Mouse (Mus musculus) heart, embryonic 15.5 days (tissue): ENCODE measurements around the gene Hmbs. TPM values are rescaled to one million over a fixed set of nuclear protein-coding genes. Genes with fewer than 3 reads are reported as not detected.

ENCODE experiments used
- ATAC-seq: fragments of 200-750 bp; cut with Nextera tagmentation; replicated peaks from 2 replicates; pipeline ENCODE4 v1.8.0; 2017; ENCODE audit warnings: low read depth, moderate TSS enrichment; ENCODE audit not compliant: insufficient number of reproducible peaks, insufficient read depth, low FRiP score
- H3K27ac ChIP-seq: fragments of 300-500 bp; sonication (generic); 2 replicates; pipeline ENCODE4 v1.5.1; 2015; ENCODE audit warnings: mild to moderate bottlenecking, inconsistent platforms
- H3K27me3 ChIP-seq: fragments of 300-500 bp; sonication (generic); 2 replicates; pipeline ENCODE4 v1.6.1; 2015; ENCODE audit warnings: inconsistent platforms
- H3K36me3 ChIP-seq: fragments of 300-500 bp; sonication (generic); 2 replicates; pipeline ENCODE4 v1.6.1; 2015; ENCODE audit warnings: mild to moderate bottlenecking, inconsistent platforms
- H3K4me1 ChIP-seq: fragments of 300-500 bp; sonication (generic); replicated peaks from 2 replicates; pipeline ENCODE4 v1.6.1; 2015; ENCODE audit warnings: inconsistent platforms
- H3K4me2 ChIP-seq: fragments of 300-500 bp; sonication (generic); 2 replicates; pipeline ENCODE4 v1.6.1; 2015; ENCODE audit warnings: inconsistent platforms, mild to moderate bottlenecking, moderate library complexity
- H3K4me3 ChIP-seq: fragments of 300-500 bp; sonication (generic); 2 replicates; pipeline ENCODE4 v1.5.1; 2015; ENCODE audit warnings: mild to moderate bottlenecking, inconsistent platforms
- H3K9ac ChIP-seq: fragments of 300-500 bp; sonication (generic); 2 replicates; pipeline ENCODE4 v1.6.1; 2015; ENCODE audit warnings: mild to moderate bottlenecking, inconsistent platforms
- H3K9me3 ChIP-seq: fragments of 300-500 bp; sonication (generic); replicated peaks from 2 replicates; pipeline ENCODE4 v1.6.1; 2016; ENCODE audit warnings: inconsistent platforms
- WGBS: fragments of 180-500 bp; shearing (Covaris S2); methylation state at CpG from one replicate; pipeline ENCODE4 v1.1.7; 2015; ENCODE audit warnings: mixed read lengths; 5-methylcytosine and 5-hydroxymethylcytosine counted together
- polyA plus RNA-seq: library from polyadenylated mRNA; unstranded; fragments of >200 nt; fragmentation: Nextera tagmentation; extraction: Ambion mirVana; gene quantifications from 2 replicates; pipeline ENCODE4 v1.2.1, GENCODE M21; 2015

The Hmbs gene
- polyA plus RNA-seq, 1 experiment from 2014 or later = 89.7 TPM

GRCm38 (mm10) chr9:44319887-44320798, 23.9 kb downstream of the Hmbs start, which contains the start of gene C2cd2l:
C2cd2l (minus strand) TSS chr9:44320285.
- WGBS = under 1% methylated on average over 67 of the region's 67 CpGs
- peak; percentile 99 for ATAC-seq
- H3K4me1 ChIP-seq = peaks cover 30% of the 10 kb centered on the region

GRCm38 (mm10) chr9:44319105-44319886, 24.7 kb downstream of the Hmbs start:
- peaks cover 30% of the 10 kb centered on the region for H3K4me1 ChIP-seq
- peaks cover 22% of the 10 kb centered on the region for H3K36me3 ChIP-seq
- peak overlapping the region; percentile 78 for H3K27ac ChIP-seq
- H3K4me2 ChIP-seq = peak overlapping the region; percentile 93
- peak overlapping the region; percentile 80 for H3K4me3 ChIP-seq
- H3K9ac ChIP-seq = peak overlapping the region; percentile 93
- no peak for ATAC-seq
- H3K27me3 ChIP-seq = no peaks in the 10 kb centered on the region
- WGBS = 3% methylated on average over 37 of the region's 37 CpGs
- no peaks in the 10 kb centered on the region for H3K9me3 ChIP-seq

More at GRCm38 (mm10) chr9:44319887-44320798, 23.9 kb downstream of the Hmbs start, which contains the start of gene C2cd2l:
- no peaks in the 10 kb centered on the region for H3K9me3 ChIP-seq
- peaks cover 14% of the 10 kb centered on the region for H3K36me3 ChIP-seq
- H3K4me3 ChIP-seq = peak within 1 kb of the TSS; percentile 80
- peak within 1 kb of the TSS; percentile 93 for H3K9ac ChIP-seq
- H3K27me3 ChIP-seq = no peaks in the 10 kb centered on the region
- peak within 1 kb of the TSS; percentile 78 for H3K27ac ChIP-seq
- peak within 1 kb of the TSS; percentile 93 for H3K4me2 ChIP-seq

- Histone ChIP-seq H3K4me1 (peaks cover 30% of the 10 kb centered on the region), H3K27ac (no peak overlapping the region), H3K27me3 (no peaks in the 10 kb centered on the region), H3K9me3 (no peaks in the 10 kb centered on the region), H3K4me2 (peak overlapping the region; percentile 93), H3K36me3 (peaks cover 27% of the 10 kb centered on the region), H3K4me3 (peak overlapping the region; percentile 80), H3K9ac (peak overlapping the region; percentile 93)
- WGBS = 30% methylated on average over 3 of the region's 3 CpGs
- ATAC-seq = no peak
These were observed 25.3 kb downstream of the Hmbs start for GRCm38 (mm10) chr9:44318826-44319095.

GRCm38 (mm10) chr9:44318076-44318825, 25.8 kb downstream of the Hmbs start:
- Histone ChIP-seq H3K4me2 (peak overlapping the region; percentile 93), H3K9ac (peak overlapping the region; percentile 93; the same call in 1 of the 2 replicates), H3K36me3 (peaks cover 32% of the 10 kb centered on the region), H3K9me3 (no peaks in the 10 kb centered on the region), H3K27me3 (no peaks in the 10 kb centered on the region), H3K27ac (no peak overlapping the region), H3K4me1 (peaks cover 30% of the 10 kb centered on the region), H3K4me3 (peak overlapping the region; percentile 80)
- no peak for ATAC-seq
- 65% methylated on average over 5 of the region's 5 CpGs for WGBS

GRCm38 (mm10) chr9:44317452-44317851, 26.6 kb downstream of the Hmbs start:
- H3K4me2 ChIP-seq = peak overlapping the region; percentile 93; the same call in 1 of the 2 replicates
- no peak for ATAC-seq
- H3K4me3 ChIP-seq = no peak overlapping the region
- no peaks in the 10 kb centered on the region for H3K9me3 ChIP-seq
- no peaks in the 10 kb centered on the region for H3K27me3 ChIP-seq
- peaks cover 30% of the 10 kb centered on the region for H3K4me1 ChIP-seq
- H3K9ac ChIP-seq = no peak overlapping the region
- no peak overlapping the region for H3K27ac ChIP-seq
- peaks cover 37% of the 10 kb centered on the region for H3K36me3 ChIP-seq
- WGBS = 64% methylated on average over 4 of the region's 4 CpGs

GRCm38 (mm10) chr9:44314910-44315309, 29.1 kb downstream of the Hmbs start:
- ATAC-seq = no peak
- H3K27me3 ChIP-seq = no peaks in the 10 kb centered on the region
- no peak overlapping the region for H3K4me3 ChIP-seq
- 91% methylated on average over 18 of the region's 18 CpGs for WGBS
- peaks cover 34% of the 10 kb centered on the region for H3K4me1 ChIP-seq
- no peak overlapping the region for H3K4me2 ChIP-seq
- H3K9me3 ChIP-seq = no peaks in the 10 kb centered on the region
- H3K27ac ChIP-seq = no peak overlapping the region
- no peak overlapping the region for H3K9ac ChIP-seq
- peaks cover 37% of the 10 kb centered on the region for H3K36me3 ChIP-seq

GRCm38 (mm10) chr9:44314257-44314547, 29.8 kb downstream of the Hmbs start:
- H3K4me1 ChIP-seq = peaks cover 30% of the 10 kb centered on the region
- peaks cover 37% of the 10 kb centered on the region for H3K36me3 ChIP-seq
- no peak overlapping the region for H3K4me3 ChIP-seq
- no peak overlapping the region for H3K9ac ChIP-seq
- no peak overlapping the region for H3K4me2 ChIP-seq
- no peaks in the 10 kb centered on the region for H3K27me3 ChIP-seq
- no peak overlapping the region for H3K27ac ChIP-seq
- no peaks in the 10 kb centered on the region for H3K9me3 ChIP-seq
- ATAC-seq = no peak
- WGBS = 72% methylated on average over 4 of the region's 4 CpGs

GRCm38 (mm10) chr9:44313476-44314256, 30.4 kb downstream of the Hmbs start:
- no peaks in the 10 kb centered on the region for H3K27me3 ChIP-seq
- H3K4me1 ChIP-seq = peaks cover 25% of the 10 kb centered on the region
- H3K4me2 ChIP-seq = no peak overlapping the region
- no peak for ATAC-seq
- 75% methylated on average over 19 of the region's 19 CpGs for WGBS
- peaks cover 37% of the 10 kb centered on the region for H3K36me3 ChIP-seq
- no peak overlapping the region for H3K9ac ChIP-seq
- no peak overlapping the region for H3K4me3 ChIP-seq
- H3K27ac ChIP-seq = no peak overlapping the region
- H3K9me3 ChIP-seq = no peaks in the 10 kb centered on the region

GRCm38 (mm10) chr9:44311136-44312134, 32.6 kb downstream of the Hmbs start:
- Histone ChIP-seq H3K9ac (no peak overlapping the region), H3K4me2 (peak overlapping the region; percentile 32), H3K4me3 (no peak overlapping the region; the same call in 1 of the 2 replicates), H3K9me3 (no peaks in the 10 kb centered on the region), H3K36me3 (peaks cover 36% of the 10 kb centered on the region), H3K27ac (peak overlapping the region; percentile 54), H3K27me3 (no peaks in the 10 kb centered on the region), H3K4me1 (peaks cover 11% of the 10 kb centered on the region; the same call in 1 of the 2 replicates)
- ATAC-seq = peak; percentile 54; the same call in 1 of the 2 replicates
- 28% methylated on average over 27 of the region's 27 CpGs for WGBS
